Mouse (Mus musculus) heart, embryonic 10.5 days (tissue): ENCODE measurements around the gene Lrrc74a. TPM values are rescaled to one million over a fixed set of nuclear protein-coding genes. Genes with fewer than 3 reads are reported as not detected.

Source experiments
- DNase-seq: peaks from one replicate; pipeline ENCODE4 v3.0.0-alpha.2; 2017; ENCODE audit warnings: low spot score
- H3K27ac ChIP-seq: fragments of 300-500 bp; sonication (generic); 2 replicates; pipeline ENCODE4 v1.5.1; 2016; ENCODE audit warnings: mild to moderate bottlenecking
- H3K27me3 ChIP-seq: fragments of 300-500 bp; sonication (generic); 2 replicates; pipeline ENCODE4 v1.6.1; 2016; ENCODE audit warnings: mild to moderate bottlenecking; ENCODE audit not compliant: poor library complexity, insufficient read depth, severe bottlenecking
- H3K36me3 ChIP-seq: fragments of 300-500 bp; sonication (generic); 2 replicates; pipeline ENCODE4 v1.6.1; 2016; ENCODE audit warnings: mild to moderate bottlenecking, moderate library complexity
- H3K4me1 ChIP-seq: fragments of 300-500 bp; sonication (generic); 2 replicates; pipeline ENCODE4 v1.6.1; 2016; ENCODE audit warnings: mild to moderate bottlenecking
- H3K4me3 ChIP-seq: fragments of 300-500 bp; sonication (generic); 2 replicates; pipeline ENCODE4 v1.5.1; 2016; ENCODE audit warnings: mild to moderate bottlenecking, moderate library complexity
- H3K9me3 ChIP-seq: fragments of 300-500 bp; sonication (generic); 2 replicates; pipeline ENCODE4 v1.6.1; 2016; ENCODE audit warnings: mild to moderate bottlenecking, moderate library complexity
- WGBS: fragments of 180-500 bp; shearing (Covaris S2); methylation state at CpG from one replicate; pipeline ENCODE4 v1.1.7; 2016; 5-methylcytosine and 5-hydroxymethylcytosine counted together
- polyA plus RNA-seq: library from polyadenylated mRNA; unstranded; fragments of >200 nt; fragmentation: Nextera tagmentation; extraction: Ambion mirVana; gene quantifications from 2 replicates; pipeline ENCODE4 v1.2.1, GENCODE M21; 2016

Gene Lrrc74a
- polyA plus RNA-seq, 1 experiment from 2014 or later = not detected

GRCm38 (mm10) chr12:86795076-86795837, 61.1 kb downstream of the Lrrc74a start:
- Histone ChIP-seq H3K9me3 (no peaks in the 10 kb centered on the region), H3K27me3 (no peaks in the 10 kb centered on the region), H3K4me1 (peaks cover 46% of the 10 kb centered on the region), H3K4me3 (no peak overlapping the region), H3K27ac (peak overlapping the region; percentile 63; the same call in 1 of the 2 replicates), H3K36me3 (no peaks in the 10 kb centered on the region)
- WGBS = 49% methylated on average over 7 of the region's 7 CpGs
- no peak for DNase-seq

- peaks cover 46% of the 10 kb centered on the region for H3K4me1 ChIP-seq
- peak overlapping the region; percentile 63; the same call in 1 of the 2 replicates for H3K27ac ChIP-seq
- WGBS = 5% methylated on average over 4 of the region's 4 CpGs
Observed at GRCm38 (mm10) chr12:86795838-86796232, 61.7 kb downstream of the Lrrc74a start.

GRCm38 (mm10) chr12:86796351-86796750, 62.2 kb downstream of the Lrrc74a start:
- Histone ChIP-seq H3K4me1 (peaks cover 51% of the 10 kb centered on the region), H3K4me3 (no peak overlapping the region), H3K27ac (peak overlapping the region; percentile 42; the same call in 1 of the 2 replicates), H3K36me3 (no peaks in the 10 kb centered on the region), H3K9me3 (no peaks in the 10 kb centered on the region), H3K27me3 (no peaks in the 10 kb centered on the region)
- DNase-seq = no peak
- 76% methylated on average over 3 of the region's 3 CpGs for WGBS

More at GRCm38 (mm10) chr12:86795838-86796232, 61.7 kb downstream of the Lrrc74a start:
- no peak overlapping the region for H3K4me3 ChIP-seq
- H3K36me3 ChIP-seq = no peaks in the 10 kb centered on the region
- peak; percentile 93 for DNase-seq
- no peaks in the 10 kb centered on the region for H3K27me3 ChIP-seq
- no peaks in the 10 kb centered on the region for H3K9me3 ChIP-seq

- H3K36me3 ChIP-seq = no peaks in the 10 kb centered on the region
- no peak for DNase-seq
- WGBS = 67% methylated on average over 4 of the region's 4 CpGs
- H3K4me3 ChIP-seq = no peak overlapping the region
- no peaks in the 10 kb centered on the region for H3K9me3 ChIP-seq
- H3K4me1 ChIP-seq = peaks cover 65% of the 10 kb centered on the region
- H3K27me3 ChIP-seq = no peaks in the 10 kb centered on the region
- no peak overlapping the region for H3K27ac ChIP-seq
Observed at GRCm38 (mm10) chr12:86797771-86798170, 63.6 kb downstream of the Lrrc74a start.

GRCm38 (mm10) chr12:86798773-86799540, 64.8 kb downstream of the Lrrc74a start:
- 20% methylated on average over 14 of the region's 14 CpGs for WGBS
- Histone ChIP-seq H3K9me3 (no peaks in the 10 kb centered on the region), H3K4me3 (peak overlapping the region; percentile 16; the same call in 1 of the 2 replicates), H3K36me3 (no peaks in the 10 kb centered on the region), H3K27me3 (no peaks in the 10 kb centered on the region), H3K27ac (peak overlapping the region; percentile 70), H3K4me1 (peaks cover 66% of the 10 kb centered on the region)
- no peak for DNase-seq

GRCm38 (mm10) chr12:86799786-86800185, 65.6 kb downstream of the Lrrc74a start:
- H3K9me3 ChIP-seq = no peaks in the 10 kb centered on the region
- no peaks in the 10 kb centered on the region for H3K27me3 ChIP-seq
- no peak for DNase-seq
- H3K4me3 ChIP-seq = no peak overlapping the region
- WGBS = 85% methylated on average over 7 of the region's 7 CpGs
- H3K27ac ChIP-seq = peak overlapping the region; percentile 70
- H3K36me3 ChIP-seq = no peaks in the 10 kb centered on the region
- peaks cover 70% of the 10 kb centered on the region for H3K4me1 ChIP-seq

- Histone ChIP-seq H3K27me3 (no peaks in the 10 kb centered on the region), H3K4me3 (peak overlapping the region; percentile 36; the same call in 1 of the 2 replicates), H3K9me3 (no peaks in the 10 kb centered on the region), H3K27ac (peak overlapping the region; percentile 90), H3K36me3 (no peaks in the 10 kb centered on the region), H3K4me1 (peaks cover 71% of the 10 kb centered on the region)
- WGBS = 33% methylated on average over 4 of the region's 4 CpGs
- DNase-seq = no peak
Observed at GRCm38 (mm10) chr12:86800336-86800735, 66.2 kb downstream of the Lrrc74a start.

- WGBS = 5% methylated on average over 7 of the region's 7 CpGs
- Histone ChIP-seq H3K9me3 (no peaks in the 10 kb centered on the region), H3K4me1 (peaks cover 69% of the 10 kb centered on the region), H3K27me3 (no peaks in the 10 kb centered on the region), H3K27ac (peak overlapping the region; percentile 90), H3K4me3 (peak overlapping the region; percentile 36), H3K36me3 (no peaks in the 10 kb centered on the region)
- peak; percentile 89 for DNase-seq
Observed at GRCm38 (mm10) chr12:86800765-86801147, 66.6 kb downstream of the Lrrc74a start.

- peak overlapping the region; percentile 36 for H3K4me3 ChIP-seq
- H3K27me3 ChIP-seq = no peaks in the 10 kb centered on the region
- 3% methylated on average over 23 of the region's 23 CpGs for WGBS
- peaks cover 71% of the 10 kb centered on the region for H3K4me1 ChIP-seq
- no peaks in the 10 kb centered on the region for H3K36me3 ChIP-seq
- peak; percentile 94 for DNase-seq
- H3K27ac ChIP-seq = peak overlapping the region; percentile 90
- H3K9me3 ChIP-seq = no peaks in the 10 kb centered on the region
Observed at GRCm38 (mm10) chr12:86801148-86802004, 67.2 kb downstream of the Lrrc74a start.

- H3K4me1 ChIP-seq = peaks cover 77% of the 10 kb centered on the region
- no peak for DNase-seq
- H3K9me3 ChIP-seq = no peaks in the 10 kb centered on the region
- H3K4me3 ChIP-seq = peak overlapping the region; percentile 36
- WGBS = 4% methylated on average over 17 of the region's 17 CpGs
- H3K27ac ChIP-seq = peak overlapping the region; percentile 90
- no peaks in the 10 kb centered on the region for H3K36me3 ChIP-seq
- no peaks in the 10 kb centered on the region for H3K27me3 ChIP-seq
Observed at GRCm38 (mm10) chr12:86802005-86802671, 68.0 kb downstream of the Lrrc74a start.

GRCm38 (mm10) chr12:86802899-86803298, 68.7 kb downstream of the Lrrc74a start:
- no peak for DNase-seq
- H3K4me3 ChIP-seq = peak overlapping the region; percentile 36; the same call in 1 of the 2 replicates
- WGBS = 53% methylated on average over 3 of the region's 3 CpGs
- H3K36me3 ChIP-seq = no peaks in the 10 kb centered on the region
- peak overlapping the region; percentile 90 for H3K27ac ChIP-seq
- no peaks in the 10 kb centered on the region for H3K27me3 ChIP-seq
- H3K4me1 ChIP-seq = peaks cover 85% of the 10 kb centered on the region
- no peaks in the 10 kb centered on the region for H3K9me3 ChIP-seq
